Mouse (Mus musculus): Measurements from ENCODE around the gene Cdk8.

The Cdk8 gene

GRCm38 (mm10) chr5:146232816-146233215, 1.8 kb downstream of the Cdk8 start:
- no peak for DNase-seq (ENCODE audit: low spot score in 2 of 2)

GRCm38 (mm10) chr5:146234336-146234735, 3.3 kb downstream of the Cdk8 start:
- no peak for DNase-seq (ENCODE audit: low spot score in 2 of 2)

DNA sequence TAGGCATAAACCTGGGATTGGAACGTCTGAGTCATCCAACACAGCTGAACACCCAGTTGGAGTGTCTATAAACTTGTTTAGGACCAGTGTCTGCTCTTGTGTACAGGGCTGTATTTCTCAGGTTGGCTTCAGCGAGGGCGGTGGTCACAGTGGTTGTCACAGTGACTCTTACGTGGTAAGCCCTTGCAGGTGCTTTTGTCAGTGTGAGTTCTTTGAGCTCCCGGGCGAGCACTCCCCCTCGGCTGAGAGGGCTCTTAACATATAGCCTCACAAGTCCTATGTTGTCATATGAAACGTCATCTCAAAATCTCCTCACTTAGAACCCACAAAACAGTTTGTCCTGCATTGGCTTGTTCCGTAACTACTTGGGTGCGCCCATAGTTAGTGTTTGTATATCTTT, 7.2 kb downstream of the Cdk8 start:
- DNase-seq (ENCODE audit: low spot score in 2 of 2), result no peak

DNA sequence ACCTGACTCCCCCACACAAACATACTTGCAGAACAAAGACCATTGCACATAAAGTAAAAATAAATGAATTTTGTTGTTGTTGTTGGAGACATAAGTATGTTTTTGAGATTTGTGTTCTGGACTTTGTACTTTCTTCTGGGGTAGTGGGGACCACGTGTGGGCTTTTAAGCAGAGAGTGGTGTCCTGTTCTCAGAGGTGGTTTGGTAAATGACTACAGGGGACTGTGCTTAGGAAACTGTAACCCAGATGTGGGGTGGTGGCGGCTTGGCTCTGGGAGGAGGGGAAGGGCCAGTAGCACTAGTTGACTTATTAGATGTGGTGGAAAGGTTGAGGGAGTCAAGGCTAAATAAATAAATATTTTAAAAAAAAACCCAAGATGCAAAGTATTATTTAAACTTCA, 9.7 kb downstream of the Cdk8 start:
- no peak for DNase-seq (ENCODE audit: low spot score in 2 of 2)

DNA sequence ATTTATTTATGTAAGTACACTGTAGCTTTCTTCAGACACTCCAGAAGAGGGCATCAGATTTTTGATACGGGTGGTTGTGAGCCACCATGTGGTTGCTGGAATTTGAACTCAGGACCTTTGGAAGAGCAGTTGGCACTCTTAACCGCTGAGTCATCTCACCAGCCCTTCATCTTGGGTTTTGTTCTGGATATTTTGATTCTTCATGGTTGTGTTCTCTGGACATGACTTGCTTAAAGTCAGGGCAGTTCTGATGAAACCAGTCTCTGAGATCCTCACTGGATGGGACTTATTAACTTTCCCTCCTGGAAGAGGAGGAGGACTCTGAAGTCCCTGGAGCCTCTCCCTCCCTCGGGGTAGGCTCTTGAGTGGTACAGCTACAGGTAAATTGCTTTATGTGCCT, 10.2 kb downstream of the Cdk8 start:
- no peak for DNase-seq (ENCODE audit: low spot score in 2 of 2)

DNA sequence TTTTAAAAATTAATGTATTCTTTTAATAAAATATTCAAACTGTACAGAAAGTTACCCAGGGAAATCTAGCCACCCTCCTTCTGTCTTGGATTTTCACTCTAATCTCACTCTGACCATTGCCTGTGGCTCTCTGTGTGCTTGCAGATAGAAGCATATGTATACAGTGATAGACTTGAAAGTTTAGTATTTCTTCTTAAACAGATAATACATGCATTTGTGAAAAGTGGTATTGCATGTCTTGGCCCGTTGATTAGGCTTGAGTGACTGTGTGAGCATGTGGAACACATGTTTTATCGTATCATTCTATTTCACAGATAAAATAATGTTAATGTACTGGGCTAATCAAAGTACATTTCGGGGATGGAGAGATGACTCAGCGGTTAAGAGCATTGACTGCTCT, 14.2 kb downstream of the Cdk8 start:
- DNase-seq (ENCODE audit: low spot score in 2 of 2), result no peak

- no peak for DNase-seq (ENCODE audit: low spot score in 2 of 2)
Observed at GRCm38 (mm10) chr5:146245646-146246370, 14.8 kb downstream of the Cdk8 start.

DNA sequence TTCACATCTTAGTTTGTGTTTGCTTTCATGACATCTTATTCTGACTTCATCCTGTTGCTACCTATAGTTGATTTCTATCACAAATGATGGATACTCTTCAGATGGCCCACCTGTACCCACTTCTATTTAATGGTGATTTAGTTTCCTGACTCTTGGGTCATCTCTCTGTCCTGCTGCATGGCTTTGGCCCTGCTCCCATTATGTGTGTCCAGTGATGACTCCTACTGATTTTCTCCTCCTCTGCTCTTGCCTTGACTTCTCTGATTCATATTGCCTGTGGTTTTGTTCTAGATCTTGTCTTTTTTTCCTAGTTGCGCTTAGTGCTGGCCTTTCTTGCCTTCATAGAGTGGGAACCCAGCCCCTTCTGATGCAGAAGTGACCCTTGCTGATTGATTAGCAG, 15.4 kb downstream of the Cdk8 start:
- DNase-seq (ENCODE audit: low spot score in 2 of 2), result no peak

GRCm38 (mm10) chr5:146247709-146248108, 16.7 kb downstream of the Cdk8 start:
- DNase-seq (ENCODE audit: low spot score in 2 of 2), result no peak

DNA sequence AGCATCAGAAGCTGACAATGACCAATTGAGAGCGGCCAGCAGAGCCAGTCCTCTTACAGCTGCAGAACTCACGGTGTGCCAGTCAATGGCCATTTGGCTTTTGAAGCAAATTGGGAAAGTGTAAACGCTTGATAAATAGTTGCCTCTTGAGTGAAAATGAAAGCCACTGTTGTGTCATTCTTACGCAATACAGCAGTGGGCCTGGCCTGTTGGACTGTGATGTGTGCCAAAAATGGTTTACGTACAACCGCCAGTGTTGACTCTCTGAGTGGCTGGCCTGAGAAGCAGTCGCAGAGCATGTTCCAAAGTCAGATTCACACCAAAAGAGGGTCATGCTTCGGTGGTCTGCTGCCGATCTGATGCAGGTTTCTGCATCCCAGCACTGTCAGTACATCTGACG, 17.7 kb downstream of the Cdk8 start:
- no peak for DNase-seq (ENCODE audit: low spot score in 2 of 2)

GRCm38 (mm10) chr5:146250369-146251075, 19.5 kb downstream of the Cdk8 start:
- no peak for DNase-seq (ENCODE audit: low spot score in 2 of 2)

GRCm38 (mm10) chr5:146251663-146252429, 20.8 kb downstream of the Cdk8 start:
- no peak for DNase-seq (ENCODE audit: low spot score in 2 of 2)

DNA sequence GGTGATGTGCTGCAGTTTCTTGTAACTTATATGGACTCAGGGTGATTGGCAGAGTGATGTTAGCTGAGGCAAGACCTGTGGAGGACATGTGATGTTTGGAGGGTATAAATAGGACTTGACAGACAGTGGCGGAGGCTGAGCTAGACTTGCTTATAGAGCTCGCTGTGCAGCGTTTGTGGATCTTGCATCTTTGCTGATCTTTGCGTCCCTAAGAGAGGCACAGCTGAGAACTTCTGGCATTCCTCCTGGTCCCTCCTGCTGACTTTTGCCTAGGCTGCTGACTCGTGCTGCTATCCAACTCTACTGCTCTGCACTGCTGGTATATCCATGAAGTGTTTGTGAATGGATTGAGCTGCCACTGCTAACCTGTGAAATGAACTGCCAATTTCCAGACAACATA, 22.6 kb downstream of the Cdk8 start:
- no peak for DNase-seq (ENCODE audit: low spot score in 2 of 2)

DNA sequence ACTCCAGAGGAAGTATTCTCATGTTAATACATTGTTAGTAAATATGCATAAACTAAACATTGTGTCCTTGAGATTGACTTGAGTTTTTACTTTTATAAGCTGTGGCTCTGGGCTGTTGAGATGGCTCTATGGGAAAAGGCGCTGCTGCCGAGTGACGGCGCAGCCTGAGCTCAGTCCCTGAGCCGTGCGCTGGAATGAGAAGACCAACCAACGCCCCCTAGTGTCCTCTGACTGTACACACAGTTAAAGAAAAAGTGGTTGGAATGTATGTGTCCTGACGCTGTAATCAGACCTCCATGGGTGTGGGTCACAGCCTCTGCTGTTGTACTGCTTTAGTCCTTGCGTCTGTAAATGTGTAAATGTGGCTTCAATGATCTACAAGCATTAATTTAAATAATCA, 29.0 kb downstream of the Cdk8 start:
- no peak for DNase-seq (ENCODE audit: low spot score in 2 of 2)

DNA sequence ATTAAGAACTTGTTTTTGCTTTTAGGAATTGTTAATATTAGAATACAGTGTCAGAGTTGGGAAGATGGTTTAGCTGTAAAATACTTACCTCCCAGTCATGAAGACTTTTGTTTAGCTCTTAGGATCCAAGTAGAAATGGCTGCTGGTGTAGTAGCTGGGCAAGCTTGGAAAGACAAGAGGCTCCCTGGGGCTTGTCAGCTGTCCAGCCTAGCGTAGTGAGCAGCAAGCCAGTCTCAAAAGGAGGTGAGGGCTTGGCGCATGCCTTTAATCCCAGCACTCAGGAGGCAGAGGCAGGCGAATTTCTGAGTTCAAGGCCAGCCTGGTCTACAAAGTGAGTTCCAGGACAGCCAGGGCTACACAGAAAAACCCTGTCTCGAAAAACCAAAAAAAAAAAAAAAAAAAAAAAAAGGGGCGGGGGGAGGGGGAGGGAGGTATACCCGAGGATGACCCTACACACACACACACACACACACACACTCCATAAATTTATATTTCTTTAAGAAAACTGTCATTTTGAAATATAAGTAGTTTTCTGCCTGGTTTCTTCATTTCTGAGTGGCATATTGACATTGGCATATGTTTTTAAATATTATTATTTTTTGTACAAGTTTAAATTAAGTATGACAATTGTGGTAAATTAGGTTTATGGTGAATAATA, 35.0 kb downstream of the Cdk8 start:
- no peak for DNase-seq (ENCODE audit: low spot score in 2 of 2)

- DNase-seq (ENCODE audit: low spot score in 2 of 2), result no peak
Observed at GRCm38 (mm10) chr5:146267776-146268175, 36.7 kb downstream of the Cdk8 start.

- DNase-seq (ENCODE audit: low spot score in 2 of 2), result no peak
Observed at GRCm38 (mm10) chr5:146270593-146270992, 39.6 kb downstream of the Cdk8 start.

GRCm38 (mm10) chr5:146271662-146272061, 40.6 kb downstream of the Cdk8 start:
- no peak for DNase-seq (ENCODE audit: low spot score in 2 of 2)

DNA sequence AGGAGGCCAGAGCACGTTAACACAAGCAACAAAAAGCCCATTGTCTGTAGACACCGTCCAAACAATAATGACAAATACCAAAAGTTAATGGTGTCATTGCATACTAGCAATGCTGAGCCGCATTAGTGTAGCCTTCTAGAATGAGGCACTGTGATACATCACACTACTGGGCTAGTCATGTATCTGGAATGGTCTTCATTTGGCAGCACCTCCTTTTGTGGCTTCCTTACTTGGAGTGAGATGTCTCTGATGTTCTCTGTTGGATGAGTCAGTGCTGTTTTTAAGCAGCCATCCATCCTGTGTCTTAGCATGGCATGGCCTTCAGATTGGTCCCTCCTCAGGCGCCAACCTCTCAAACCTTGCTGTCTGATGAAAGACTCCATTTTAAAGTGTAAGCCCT, 42.1 kb downstream of the Cdk8 start:
- no peak for DNase-seq (ENCODE audit: low spot score in 2 of 2)

GRCm38 (mm10) chr5:146274420-146275045, 43.5 kb downstream of the Cdk8 start:
- peak in 1 of 2 experiments; percentile 35 for DNase-seq (ENCODE audit: low spot score in 2 of 2)

- DNase-seq (ENCODE audit: low spot score in 2 of 2), result no peak
Observed at GRCm38 (mm10) chr5:146277513-146277912, 46.5 kb downstream of the Cdk8 start.

DNA sequence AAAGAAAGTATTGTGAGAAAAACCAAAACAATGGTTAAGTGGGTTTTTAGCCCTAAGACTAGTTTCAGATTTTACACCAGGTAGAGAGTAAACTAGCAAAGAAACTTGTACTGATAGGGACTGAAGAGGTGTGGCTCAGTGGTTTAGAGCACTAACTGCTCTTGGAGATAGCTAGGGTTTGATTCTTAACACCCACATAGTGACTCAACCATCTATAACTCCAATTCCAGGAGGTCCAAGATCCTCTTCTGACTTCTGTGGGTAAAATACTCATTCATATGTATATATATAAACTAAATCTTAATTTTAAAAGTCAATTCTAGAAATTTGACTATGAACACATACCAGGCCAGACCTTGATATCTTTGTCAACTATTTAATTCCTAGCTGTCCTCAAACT, 49.0 kb downstream of the Cdk8 start:
- no peak for DNase-seq (ENCODE audit: low spot score in 2 of 2)
